Mouse (Mus musculus) erythroblast, embryonic 14.5 days (primary cell): ENCODE data around the gene Vamp5.

ENCODE experiments used
- GATA1 ChIP-seq: IDR thresholded peaks from 2 replicates; pipeline ENCODE4 v1.6.1; 2012; ENCODE audit warnings: low read length, inconsistent platforms, mixed read lengths
- TAL1 ChIP-seq: IDR thresholded peaks from 3 replicates; pipeline ENCODE4 v1.6.1; 2012; ENCODE audit warnings: low read length, inconsistent platforms, mixed read lengths

DNA sequence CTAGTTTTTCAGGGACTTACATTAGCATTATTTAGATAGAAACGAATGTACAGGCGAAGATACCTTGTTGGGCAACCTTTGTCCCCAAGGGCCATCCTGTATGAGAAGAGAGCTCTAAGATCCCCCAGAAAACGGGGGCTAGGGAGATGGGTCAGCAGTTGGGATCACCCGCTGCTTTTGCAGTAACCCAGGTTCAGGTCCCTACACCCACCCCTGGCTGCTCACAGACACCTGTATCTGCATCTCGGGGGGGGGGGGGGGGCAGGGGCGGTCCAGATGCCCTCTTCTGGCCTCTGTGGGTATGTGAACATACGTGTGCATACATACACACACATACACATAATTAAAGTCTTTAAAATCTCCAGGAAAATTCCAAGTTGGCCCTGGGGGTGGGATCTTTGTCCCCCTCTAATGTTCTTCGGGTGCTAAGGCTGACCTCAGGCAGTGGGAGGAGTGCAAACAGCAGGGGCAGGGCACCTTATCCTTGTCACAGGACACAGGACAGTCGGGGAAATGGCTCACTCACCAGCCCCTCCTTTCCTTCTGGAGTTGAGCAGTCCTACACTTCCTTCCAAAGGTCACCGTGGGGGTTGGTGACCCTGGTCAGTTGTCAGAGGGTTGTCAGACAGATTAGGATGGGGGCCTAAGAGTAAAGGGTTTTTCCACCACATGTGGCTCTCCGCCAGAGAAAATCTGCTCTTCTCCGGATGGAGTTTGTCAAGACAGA lies 10.7 kb upstream of the Vamp5 start:
- no peak for TF ChIP-seq GATA1
- no peak for TF ChIP-seq TAL1
